Mouse (Mus musculus) large intestine, adult 2 months (tissue): ENCODE data around the gene Gm45618. TPM values are rescaled to one million over a fixed set of nuclear protein-coding genes. Genes with fewer than 3 reads are reported as not detected.

Source experiments
- DNase-seq: peaks from one replicate; pipeline ENCODE4 v3.0.0-alpha.2; 2012; ENCODE audit warnings: low read depth, low spot score
- WGBS: fragments of 180-500 bp; shearing (Covaris S2); methylation state at CpG from one replicate; pipeline ENCODE4 v1.1.7; 2018; 5-methylcytosine and 5-hydroxymethylcytosine counted together
- polyA plus RNA-seq: library from polyadenylated mRNA; depleted of rRNA; stranded (reverse); fragments of >200 nt; gene quantifications from 2 replicates; pipeline ENCODE4 v1.2.3, GENCODE M21; 2012

Gene Gm45618
- polyA plus RNA-seq, 1 experiment = not detected

GRCm38 (mm10) chr7:142095183-142095931 lies 25.2 kb downstream of the Gm45618 start, which contains the start of gene Dusp8:
Dusp8 (minus strand) TSS chr7:142095843.
- WGBS = 2% methylated on average over 60 of the region's 63 CpGs
- peak; percentile 69 for DNase-seq

DNA sequence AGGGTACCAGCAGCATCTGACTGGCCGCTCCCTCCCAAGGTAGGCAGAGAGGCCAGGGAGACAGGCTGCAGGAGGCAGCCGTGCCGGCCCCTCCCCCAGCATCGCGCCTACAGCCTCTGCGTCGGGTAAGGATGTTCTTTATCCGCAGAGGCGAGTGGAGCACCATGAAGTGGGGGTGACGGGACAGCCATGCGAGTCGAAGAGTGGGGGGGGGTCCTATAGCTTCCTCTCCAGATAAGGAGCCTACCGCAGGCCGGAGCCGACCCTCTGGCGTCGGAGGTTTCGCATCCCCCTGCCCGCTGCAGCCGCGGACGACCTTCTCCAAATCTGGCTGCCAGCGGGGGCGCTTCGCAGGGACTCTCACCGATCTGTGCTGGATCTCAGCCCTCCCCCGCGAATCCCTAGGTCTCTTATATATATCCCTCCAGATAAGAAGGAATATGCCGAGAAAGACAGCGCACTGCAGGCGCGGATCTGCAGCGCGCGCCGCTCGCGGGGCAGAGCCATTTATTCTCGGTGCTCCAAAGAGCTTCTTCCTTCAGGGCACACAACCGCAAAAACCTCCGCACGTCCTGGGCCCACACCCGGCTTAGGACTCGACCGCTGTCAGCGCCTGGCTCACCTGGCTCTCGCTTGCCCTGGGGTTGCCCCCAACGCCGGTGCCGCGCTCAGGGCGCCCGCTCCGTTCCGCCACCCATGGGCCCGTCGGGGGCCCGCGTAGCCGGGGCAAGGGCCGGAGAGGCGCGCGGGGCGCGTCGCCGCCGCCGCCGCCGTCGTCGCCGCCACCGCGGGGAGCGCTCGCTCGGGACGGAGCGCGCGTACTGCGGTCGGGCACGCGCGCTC lies 26.0 kb downstream of the Gm45618 start:
- 1% methylated on average over 89 of the region's 89 CpGs for WGBS
- no peak for DNase-seq

GRCm38 (mm10) chr7:142093696-142094240 lies 26.8 kb downstream of the Gm45618 start:
- WGBS = 52% methylated on average over 6 of the region's 6 CpGs

GRCm38 (mm10) chr7:142092991-142093390 lies 27.5 kb downstream of the Gm45618 start:
- 75% methylated on average over 1 of the region's 1 CpGs for WGBS
- no peak for DNase-seq

More at GRCm38 (mm10) chr7:142093696-142094240, 26.8 kb downstream of the Gm45618 start:
- no peak for DNase-seq

DNA sequence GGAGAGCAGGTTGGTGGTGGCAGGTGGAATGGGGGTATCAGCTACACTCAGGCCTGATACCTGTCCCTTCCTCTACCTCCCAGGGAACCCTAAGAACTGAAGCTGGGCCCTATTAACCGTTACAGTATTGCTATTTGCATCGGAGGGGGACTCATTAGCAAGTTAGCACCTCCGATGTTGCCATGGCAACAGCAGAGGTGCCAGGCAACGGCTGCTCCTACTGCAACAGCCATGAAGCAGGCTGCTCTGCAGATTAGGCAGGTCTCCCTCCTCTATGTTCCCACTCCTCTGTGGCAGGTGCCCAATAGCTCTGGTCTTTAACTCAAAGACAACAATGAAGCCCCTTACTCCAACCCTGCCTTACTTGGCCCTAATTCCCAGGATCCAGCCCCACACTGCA lies 28.7 kb downstream of the Gm45618 start:
- WGBS = 50% methylated on average over 4 of the region's 4 CpGs
- no peak for DNase-seq

DNA sequence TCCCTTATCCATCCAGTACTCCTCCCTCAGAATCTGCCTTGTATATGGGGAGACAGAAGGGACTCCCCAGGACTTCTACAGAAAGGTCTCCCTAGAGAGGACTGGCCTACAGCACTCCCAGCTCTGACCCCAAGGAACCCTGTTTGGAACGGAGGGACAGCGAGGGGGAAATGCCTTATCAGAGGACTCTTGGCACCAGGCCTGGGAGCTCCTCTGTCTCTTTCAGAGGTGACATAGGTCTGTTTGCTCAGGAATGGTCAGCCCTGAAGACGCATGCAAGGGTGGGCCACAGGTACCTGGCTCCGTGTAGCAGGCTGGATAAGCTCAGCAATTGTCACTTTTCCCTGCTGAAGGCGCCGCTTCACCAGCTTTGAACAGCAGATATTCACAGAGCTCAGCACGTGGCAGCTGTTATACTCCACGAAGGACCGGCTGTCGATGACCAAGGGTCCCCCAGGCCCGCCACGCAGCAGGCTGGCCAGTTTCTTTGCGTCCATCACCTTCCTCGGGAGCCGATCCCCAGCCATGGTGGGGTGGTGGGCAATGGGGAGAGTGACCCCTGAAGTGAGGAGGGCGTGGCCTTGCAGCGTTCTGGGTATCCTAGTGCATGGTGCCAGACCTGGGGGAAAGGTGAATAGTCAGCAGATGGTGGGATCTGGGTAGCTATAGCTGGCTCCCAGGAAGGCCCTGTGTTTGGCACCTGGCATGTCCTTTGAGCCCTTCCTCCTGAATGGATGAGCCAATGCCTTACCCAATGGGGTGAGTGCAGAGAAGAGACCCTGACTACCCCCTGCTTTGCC lies 30.7 kb downstream of the Gm45618 start:
- no peak for DNase-seq
- 75% methylated on average over 17 of the region's 17 CpGs for WGBS

DNA sequence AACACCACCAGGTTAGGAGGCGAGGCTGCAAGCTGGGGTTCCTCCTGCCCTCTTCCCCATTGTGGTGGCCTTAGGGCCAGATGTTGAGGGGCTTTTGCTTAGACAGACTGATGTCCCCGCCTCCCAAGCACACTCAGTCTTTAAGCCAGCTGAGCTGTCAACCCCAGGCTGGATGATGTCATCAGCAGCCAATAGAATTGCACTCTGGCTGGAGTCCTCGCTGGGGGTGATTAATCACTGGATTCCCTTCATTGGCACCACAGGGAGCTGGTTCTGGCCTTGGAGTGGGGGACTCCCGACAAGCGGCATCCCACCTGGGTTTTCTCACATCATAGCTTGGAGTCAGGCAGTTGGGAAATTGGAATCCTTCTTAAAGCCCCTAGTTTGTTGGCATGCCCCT lies 31.6 kb downstream of the Gm45618 start:
- no peak for DNase-seq
- 53% methylated on average over 5 of the region's 5 CpGs for WGBS

- 91% methylated on average over 1 of the region's 1 CpGs for WGBS
- DNase-seq = no peak
Measured at GRCm38 (mm10) chr7:142087069-142087652, 33.4 kb downstream of the Gm45618 start.

DNA sequence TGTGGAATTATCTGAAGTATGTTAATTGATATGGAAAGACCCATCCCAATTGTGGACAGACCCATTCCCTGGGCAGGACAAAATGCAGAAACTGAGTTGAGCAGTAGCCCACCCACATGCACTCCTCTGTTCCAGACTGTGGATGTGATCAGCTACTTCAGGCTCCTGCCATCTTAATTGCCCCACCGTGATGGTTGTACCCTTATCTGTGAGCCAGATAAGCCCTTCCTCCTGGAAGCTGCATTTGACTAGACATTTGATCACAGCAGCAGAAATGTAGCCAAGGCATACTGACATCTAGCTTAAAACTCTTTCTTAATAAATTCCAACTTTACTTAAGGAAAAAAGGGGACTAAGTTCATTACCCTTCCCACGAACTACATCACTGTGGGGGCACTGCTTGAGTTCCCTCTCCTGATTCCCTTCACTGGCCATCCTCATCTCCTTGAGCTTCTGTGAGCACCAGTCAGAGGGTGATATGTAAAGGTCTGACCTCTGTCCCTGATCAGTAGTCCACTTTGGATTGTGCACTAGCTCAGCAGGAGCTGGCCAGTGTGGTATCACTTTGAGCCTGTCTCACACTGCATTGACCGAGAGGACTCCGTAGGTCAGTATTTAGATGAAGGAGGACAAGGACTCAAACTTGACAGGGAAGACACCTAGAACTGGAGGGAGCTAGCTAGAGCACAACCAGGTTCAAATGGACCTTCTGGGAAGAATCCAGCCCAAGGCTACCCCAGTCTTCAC lies 34.2 kb downstream of the Gm45618 start:
- no peak for DNase-seq
- 90% methylated on average over 4 of the region's 4 CpGs for WGBS

DNA sequence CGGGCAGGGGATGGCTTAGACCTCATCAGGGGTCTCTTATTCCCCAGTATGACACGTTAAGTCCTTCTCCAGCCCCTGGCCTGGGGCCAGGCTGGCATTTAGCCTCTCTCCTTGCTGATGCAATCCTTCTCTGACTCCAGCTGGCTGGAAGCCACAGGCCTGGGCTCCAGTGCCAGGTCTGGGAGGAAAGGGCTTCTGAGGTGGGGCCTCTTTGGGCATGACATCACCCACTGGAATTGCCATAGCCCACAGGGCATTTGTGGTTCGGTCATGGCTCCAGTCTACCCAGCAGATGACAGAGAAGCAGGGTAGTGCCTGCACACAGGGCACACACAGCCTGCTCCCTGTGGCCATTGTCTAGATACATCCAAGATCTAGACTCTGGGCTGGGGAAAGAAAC lies 35.7 kb downstream of the Gm45618 start:
- no peak for DNase-seq
- WGBS = 18% methylated on average over 3 of the region's 3 CpGs

GRCm38 (mm10) chr7:142084395-142084794 lies 36.1 kb downstream of the Gm45618 start:
- WGBS = 26% methylated on average over 5 of the region's 5 CpGs
- DNase-seq = no peak

DNA sequence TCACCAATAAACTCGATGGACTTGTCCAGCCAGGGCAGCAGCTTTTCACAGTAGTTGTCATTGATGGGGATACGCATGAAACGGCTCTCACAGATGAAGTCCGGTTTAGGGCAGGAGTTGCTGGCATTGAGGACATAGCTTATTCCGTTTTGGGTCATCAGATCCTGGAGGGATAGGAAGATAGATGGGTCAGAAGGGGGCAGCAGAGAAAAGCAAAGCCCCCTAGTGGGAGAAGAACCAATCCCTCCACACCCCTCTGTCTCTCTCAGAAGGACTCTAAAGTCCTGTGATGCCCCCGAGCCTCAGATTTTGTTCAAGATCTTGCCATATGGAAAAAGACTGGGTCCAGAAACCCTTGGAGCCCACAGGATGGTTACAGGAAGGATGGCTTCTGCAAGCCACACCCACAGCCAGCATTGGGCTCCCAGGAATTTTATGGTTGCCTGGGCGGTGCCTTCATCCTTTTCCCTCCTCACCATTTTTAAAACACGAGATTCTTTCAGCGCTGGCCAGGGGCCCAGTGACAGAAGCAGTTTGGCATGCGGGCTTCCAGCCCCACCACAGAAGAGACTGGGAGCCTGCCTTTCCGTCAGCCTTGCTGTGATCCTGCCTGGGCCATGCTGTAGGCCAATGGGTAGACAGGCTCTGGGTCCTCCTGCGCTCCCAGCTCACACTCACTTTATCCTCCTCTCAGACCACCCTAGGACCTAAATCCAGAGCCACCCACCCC lies 36.8 kb downstream of the Gm45618 start:
- no peak for DNase-seq
- WGBS = 31% methylated on average over 12 of the region's 12 CpGs

DNA sequence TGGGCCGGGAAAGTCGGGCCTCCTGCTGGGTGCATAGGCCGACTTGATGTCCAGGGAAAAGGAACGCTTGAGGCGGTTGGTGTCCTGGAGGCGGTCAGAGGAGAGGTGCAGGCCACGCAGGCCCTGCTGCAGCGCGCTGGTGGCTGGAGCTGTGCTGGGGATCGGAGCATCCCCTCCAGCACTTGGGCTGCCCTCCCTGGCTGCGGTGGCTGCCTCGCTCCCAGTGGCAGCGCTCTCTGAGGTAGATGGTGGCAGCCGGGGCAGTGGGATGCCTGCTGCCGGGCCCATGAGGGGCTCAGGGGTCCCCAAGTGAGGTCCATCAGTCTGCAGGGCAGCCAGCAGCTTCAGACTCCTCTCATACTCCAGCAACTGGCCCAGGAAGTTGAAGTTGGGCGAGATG lies 37.9 kb downstream of the Gm45618 start:
- 87% methylated on average over 16 of the region's 16 CpGs for WGBS
- no peak for DNase-seq

GRCm38 (mm10) chr7:142082179-142082578 lies 38.4 kb downstream of the Gm45618 start:
- 63% methylated on average over 38 of the region's 38 CpGs for WGBS
- DNase-seq = no peak

GRCm38 (mm10) chr7:142081736-142082135 lies 38.8 kb downstream of the Gm45618 start:
- DNase-seq = no peak
- 48% methylated on average over 17 of the region's 17 CpGs for WGBS

GRCm38 (mm10) chr7:142080876-142081275 lies 39.7 kb downstream of the Gm45618 start:
- no peak for DNase-seq
- WGBS = 62% methylated on average over 2 of the region's 2 CpGs

DNA sequence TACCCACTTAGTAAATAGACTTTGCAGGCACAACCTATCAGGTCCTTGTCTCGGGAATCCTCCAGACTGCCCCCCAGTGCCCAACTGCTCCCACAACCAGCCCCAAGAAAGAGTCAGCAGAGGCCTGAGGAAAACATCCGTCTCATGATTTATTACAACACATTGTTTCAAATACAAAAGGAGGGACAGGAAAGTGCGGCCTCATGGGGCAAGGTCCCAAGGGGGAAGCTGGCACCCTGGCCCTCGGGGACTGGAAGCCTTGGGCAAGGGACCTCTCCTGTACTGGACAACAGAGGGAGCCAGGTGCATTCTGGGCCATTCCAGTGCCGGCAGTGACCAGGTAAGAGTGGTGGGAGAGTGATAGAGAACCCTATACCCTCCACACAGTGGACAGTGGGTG lies 41.2 kb downstream of the Gm45618 start:
- 84% methylated on average over 5 of the region's 5 CpGs for WGBS
- no peak for DNase-seq

GRCm38 (mm10) chr7:142077138-142077537 lies 43.4 kb downstream of the Gm45618 start:
- 61% methylated on average over 3 of the region's 3 CpGs for WGBS

More at GRCm38 (mm10) chr7:142077138-142077537, 43.4 kb downstream of the Gm45618 start:
- DNase-seq = no peak
